Mouse (Mus musculus) 3T3-L1 (cell line): ENCODE measurements at regions not wholly inside any gene's neighbourhood (a gene's known extent, or its start where the extent isn't known, plus 50 kb on each side); places are given as distances from the start of the nearest gene placed in this dataset.
A peak's percentile ranks its signal among the peaks of the same experiment; 100 is the strongest.

Source experiments
- DNase-seq: peaks from one replicate; pipeline ENCODE4 v3.0.0-alpha.2; 2015; ENCODE audit warnings: low read depth, low spot score

DNA sequence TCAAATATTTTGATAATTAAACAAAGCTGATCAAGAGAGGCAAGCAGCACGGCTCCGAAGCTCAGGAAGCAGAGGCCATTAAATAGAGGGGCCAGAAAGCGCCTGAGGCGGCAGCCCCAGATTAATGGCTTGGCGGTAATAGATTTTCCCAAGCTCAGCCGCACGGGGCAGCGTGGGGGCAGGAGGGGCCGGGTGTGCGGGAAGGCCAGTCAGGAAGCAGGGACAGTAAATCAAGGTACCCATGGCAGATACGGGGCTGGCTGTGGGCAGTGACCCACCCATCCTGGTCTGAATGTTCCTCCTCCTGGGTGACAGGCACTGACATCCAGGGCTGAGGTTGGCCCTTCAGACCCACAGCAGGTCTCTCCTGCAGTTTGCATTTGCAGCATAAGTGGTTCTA, 55.9 kb upstream of the Ttc34 start:
- no peak for DNase-seq

DNA sequence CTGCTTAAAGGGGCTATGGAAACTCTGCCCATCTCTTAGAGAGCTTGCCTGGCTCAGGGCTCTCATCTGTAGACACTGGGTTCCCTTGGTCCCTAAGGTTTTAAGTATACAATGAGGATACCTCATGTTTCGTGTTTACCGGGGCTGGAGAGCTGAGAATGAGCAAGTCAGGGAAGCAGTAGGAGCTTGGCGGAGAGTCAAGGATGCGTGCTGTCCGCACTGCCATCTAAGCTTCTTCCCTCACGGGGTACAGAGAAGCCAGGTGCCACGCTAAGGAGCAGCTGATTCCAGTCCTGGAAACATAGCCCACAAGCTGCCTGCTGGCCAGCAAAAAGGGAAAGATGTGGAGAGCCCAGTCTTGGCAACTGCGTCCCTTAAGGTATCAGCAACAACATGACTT, 55.0 kb upstream of the Ttc34 start:
- DNase-seq = no peak

DNA sequence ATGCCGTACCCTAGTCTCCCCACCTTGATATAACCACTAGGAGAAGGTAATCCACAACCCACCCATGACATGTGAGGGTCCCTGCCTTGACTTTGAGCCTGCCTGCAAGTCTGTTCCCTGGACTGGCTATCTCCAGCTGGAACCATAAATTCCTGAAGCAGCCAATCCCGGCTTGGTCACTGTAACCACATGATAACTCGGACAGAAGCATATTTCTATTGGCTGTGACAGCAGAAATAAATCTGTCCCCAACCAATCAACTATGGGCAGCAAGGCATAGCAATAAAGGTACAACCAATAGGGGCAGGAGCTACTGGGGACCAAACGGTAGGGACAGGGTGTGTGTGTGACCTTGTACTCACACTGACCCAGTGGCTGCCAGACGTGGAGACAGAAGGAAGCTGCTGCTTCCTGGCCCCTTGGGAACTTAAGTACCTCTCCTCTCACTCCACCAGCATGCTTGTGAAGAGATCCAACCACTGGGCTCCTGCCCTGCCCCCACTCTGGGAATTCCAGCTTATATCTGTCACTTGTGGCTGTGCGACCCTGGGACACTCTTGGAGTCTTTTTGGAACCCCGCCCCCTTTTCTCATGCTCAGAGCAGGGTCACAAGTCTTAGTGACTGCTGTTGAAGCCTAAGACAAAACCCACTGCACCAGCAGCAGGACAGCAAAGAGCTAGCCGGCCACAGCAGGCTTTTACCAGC, 51.8 kb upstream of the Ttc34 start:
- DNase-seq = no peak

DNA sequence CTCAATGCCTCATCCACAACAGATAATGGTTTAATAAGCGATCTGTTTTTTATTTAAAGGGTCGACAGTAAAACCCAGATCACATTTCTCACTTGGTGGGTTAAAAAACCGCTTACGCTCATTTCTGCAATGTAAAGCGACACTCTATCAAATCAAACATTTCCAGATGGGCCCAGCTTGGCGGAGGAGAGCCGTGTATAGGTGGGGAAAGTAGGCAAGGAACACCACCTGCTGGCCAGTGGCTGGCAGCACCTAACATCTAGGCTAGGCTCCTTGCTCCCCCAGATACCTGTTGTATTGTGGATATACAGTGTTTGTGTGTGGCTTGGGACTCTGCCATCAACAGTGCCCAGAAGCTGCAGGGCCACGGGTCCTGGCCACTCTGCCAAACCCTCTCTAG, 50.1 kb upstream of the Ttc34 start:
- DNase-seq = peak; percentile 13
